Mouse (Mus musculus) stomach, postnatal 0 days (tissue): ENCODE results near the gene Arf1.

ENCODE experiments used
- CTCF ChIP-seq: IDR thresholded peaks from 2 replicates; pipeline ENCODE4 v1.5.1; 2016; ENCODE audit warnings: antibody characterized with exemption, low read depth, mild to moderate bottlenecking, moderate library complexity
- EP300 ChIP-seq: optimal IDR thresholded peaks from 2 replicates; pipeline ENCODE3; 2016; ENCODE audit warnings: antibody characterized with exemption

GRCm38 (mm10) chr11:59218389-59218998 lies 9.6 kb downstream of the Arf1 start:
- peak; percentile 33 for TF ChIP-seq EP300
- TF ChIP-seq CTCF: no peak
